Mouse (Mus musculus) G1E (cell line): Measurements from ENCODE around the gene Hist1h2bg.
A peak's percentile ranks its signal among the peaks of the same experiment; 100 is the strongest.

Experiments used
- CTCF ChIP-seq: IDR thresholded peaks from 2 replicates; pipeline ENCODE4 v1.5.1; 2012; ENCODE audit warnings: low read depth, low read length, inconsistent platforms, mixed read lengths
- GATA1 ChIP-seq: IDR thresholded peaks from 2 replicates; pipeline ENCODE4 v1.6.1; 2012; ENCODE audit warnings: borderline replicate concordance, low read length, inconsistent platforms, mixed read lengths
- POLR2AphosphoS5 ChIP-seq: IDR thresholded peaks from 2 replicates; pipeline ENCODE4 v1.6.1; 2012; ENCODE audit warnings: low read depth, low read length, inconsistent platforms; ENCODE audit not compliant: insufficient replicate concordance
- TAL1 ChIP-seq: conservative IDR thresholded peaks from 2 replicates; pipeline ENCODE4 v1.6.1; 2012; ENCODE audit warnings: low read depth, low read length, inconsistent platforms, mixed read lengths

DNA sequence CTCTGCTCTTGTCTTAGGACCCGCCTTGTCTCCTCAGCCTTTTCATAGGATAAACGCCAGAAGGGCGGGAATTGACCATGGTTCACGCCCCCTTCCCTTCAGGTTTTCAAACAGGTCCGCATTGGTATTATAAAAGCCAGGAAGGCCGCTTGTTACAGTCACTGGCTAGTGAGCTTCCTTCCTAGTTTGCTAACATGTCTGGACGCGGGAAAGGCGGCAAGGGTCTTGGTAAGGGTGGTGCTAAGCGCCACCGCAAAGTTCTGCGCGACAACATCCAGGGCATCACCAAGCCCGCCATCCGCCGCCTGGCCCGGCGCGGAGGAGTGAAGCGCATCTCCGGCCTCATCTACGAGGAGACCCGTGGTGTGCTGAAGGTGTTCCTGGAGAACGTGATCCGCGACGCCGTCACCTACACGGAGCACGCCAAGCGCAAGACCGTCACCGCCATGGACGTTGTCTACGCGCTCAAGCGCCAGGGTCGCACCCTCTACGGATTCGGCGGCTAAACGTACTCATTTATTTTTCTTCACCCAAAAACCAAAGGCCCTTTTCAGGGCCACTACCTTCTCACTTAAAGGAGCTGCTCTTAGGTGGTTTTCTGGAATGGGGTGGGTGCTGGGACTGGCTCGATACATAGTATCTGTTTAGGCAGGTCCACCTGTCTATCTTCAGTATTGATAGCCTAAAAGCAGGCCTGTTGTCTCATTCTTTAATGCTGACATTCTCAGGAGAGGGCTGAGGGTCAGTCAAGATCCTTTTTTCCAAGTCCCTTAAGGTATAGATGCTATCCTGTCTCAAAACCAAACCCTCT is 10.4 kb downstream of the Hist1h2bg start, which contains the start of gene Hist1h4d:
- TF ChIP-seq CTCF: no peak
- no peak for TF ChIP-seq TAL1
- no peak for TF ChIP-seq GATA1
- TF ChIP-seq POLR2AphosphoS5: peak; percentile 99
